Mouse (Mus musculus): Measurements from ENCODE around the gene Rnase1. TPM values are rescaled to one million over a fixed set of nuclear protein-coding genes. Genes with fewer than 3 reads are reported as not detected.
"Not testable (repeated sequence)": the region's sequence is repeated elsewhere in the genome, so short reads cannot be mapped to it uniquely, and the experiment has no call there.

The Rnase1 gene
- polyA plus RNA-seq, 1 experiment from 2014 or later, result not detected

GRCm38 (mm10) chr14:51161976-51162375 lies 15.4 kb upstream of the Rnase1 start, which contains the start of gene Rnase2b:
Rnase2b (plus strand) TSS chr14:51162260.
- H3K4me2 ChIP-seq; H3K9ac ChIP-seq (ENCODE audit: low read depth, low read length); H3K9me3 ChIP-seq (replicated peaks; ENCODE audit: control insufficient read depth, low read length); ATAC-seq (replicated peaks; ENCODE audit: insufficient number of reproducible peaks, low FRiP score, low TSS enrichment); H3K4me3 ChIP-seq (ENCODE audit: low read depth, low read length); H3K27me3 ChIP-seq (ENCODE audit: control insufficient read depth, insufficient read depth, low read length); H3K36me3 ChIP-seq (ENCODE audit: control insufficient read depth, insufficient read depth, low read length); H3K27ac ChIP-seq (ENCODE audit: low read depth, low read length); H3K4me1 ChIP-seq (ENCODE audit: control insufficient read depth, insufficient read depth, low read length): not testable (repeated sequence)
- 76% methylated on average over 3 of the region's 3 CpGs for WGBS (ENCODE audit: insufficient replicate concordance)

GRCm38 (mm10) chr14:51157072-51157471 lies 10.5 kb upstream of the Rnase1 start:
- Histone ChIP-seq H3K36me3 (ENCODE audit: control insufficient read depth, insufficient read depth, low read length) (no peaks in the 10 kb centered on the region), H3K9ac (ENCODE audit: low read depth, low read length) (no peak overlapping the region), H3K9me3 (replicated peaks; ENCODE audit: control insufficient read depth, low read length) (no peaks in the 10 kb centered on the region), H3K27me3 (ENCODE audit: control insufficient read depth, insufficient read depth, low read length) (no peaks in the 10 kb centered on the region), H3K4me2 (no peak overlapping the region), H3K27ac (ENCODE audit: low read depth, low read length) (no peak overlapping the region), H3K4me1 (ENCODE audit: control insufficient read depth, insufficient read depth, low read length) (no peaks in the 10 kb centered on the region), H3K4me3 (ENCODE audit: low read depth, low read length) (no peak overlapping the region)
- ATAC-seq (replicated peaks; ENCODE audit: insufficient number of reproducible peaks, low FRiP score, low TSS enrichment), result no peak
- whole genome bisulfite sequencing (ENCODE audit: insufficient replicate concordance), result 89% methylated on average over 1 of the region's 1 CpGs

GRCm38 (mm10) chr14:51156736-51157068 lies 10.1 kb upstream of the Rnase1 start:
- H3K9ac ChIP-seq (ENCODE audit: low read depth, low read length), result no peak overlapping the region
- H3K4me1 ChIP-seq (ENCODE audit: control insufficient read depth, insufficient read depth, low read length), result no peaks in the 10 kb centered on the region
- H3K9me3 ChIP-seq (replicated peaks; ENCODE audit: control insufficient read depth, low read length), result no peaks in the 10 kb centered on the region
- no peaks in the 10 kb centered on the region for H3K36me3 ChIP-seq (ENCODE audit: control insufficient read depth, insufficient read depth, low read length)
- no peak overlapping the region for H3K4me3 ChIP-seq (ENCODE audit: low read depth, low read length)
- H3K27me3 ChIP-seq (ENCODE audit: control insufficient read depth, insufficient read depth, low read length), result no peaks in the 10 kb centered on the region
- H3K27ac ChIP-seq (ENCODE audit: low read depth, low read length), result no peak overlapping the region
- no peak for ATAC-seq (replicated peaks; ENCODE audit: insufficient number of reproducible peaks, low FRiP score, low TSS enrichment)
- WGBS (ENCODE audit: insufficient replicate concordance), result 81% methylated on average over 4 of the region's 4 CpGs
- H3K4me2 ChIP-seq, result no peak overlapping the region

- no peaks in the 10 kb centered on the region for H3K36me3 ChIP-seq (ENCODE audit: control insufficient read depth, insufficient read depth, low read length)
- no peaks in the 10 kb centered on the region for H3K4me1 ChIP-seq (ENCODE audit: control insufficient read depth, insufficient read depth, low read length)
- H3K4me3 ChIP-seq (ENCODE audit: low read depth, low read length), result no peak overlapping the region
- no peaks in the 10 kb centered on the region for H3K9me3 ChIP-seq (replicated peaks; ENCODE audit: control insufficient read depth, low read length)
- no peak for ATAC-seq (replicated peaks; ENCODE audit: insufficient number of reproducible peaks, low FRiP score, low TSS enrichment)
- 80% methylated on average over 5 of the region's 5 CpGs for WGBS (ENCODE audit: insufficient replicate concordance)
- H3K4me2 ChIP-seq, result no peak overlapping the region
- H3K27me3 ChIP-seq (ENCODE audit: control insufficient read depth, insufficient read depth, low read length), result no peaks in the 10 kb centered on the region
- H3K27ac ChIP-seq (ENCODE audit: low read depth, low read length), result no peak overlapping the region
- no peak overlapping the region for H3K9ac ChIP-seq (ENCODE audit: low read depth, low read length)
These were observed 9.6 kb upstream of the Rnase1 start for GRCm38 (mm10) chr14:51156056-51156735.

GRCm38 (mm10) chr14:51152249-51152870 lies 5.8 kb upstream of the Rnase1 start:
- WGBS (ENCODE audit: insufficient replicate concordance), result 32% methylated on average over 5 of the region's 5 CpGs
- Histone ChIP-seq H3K9ac (ENCODE audit: low read depth, low read length) (no peak overlapping the region), H3K9me3 (replicated peaks; ENCODE audit: control insufficient read depth, low read length) (no peaks in the 10 kb centered on the region), H3K36me3 (ENCODE audit: control insufficient read depth, insufficient read depth, low read length) (no peaks in the 10 kb centered on the region), H3K4me1 (ENCODE audit: control insufficient read depth, insufficient read depth, low read length) (no peaks in the 10 kb centered on the region), H3K4me2 (no peak overlapping the region), H3K27me3 (ENCODE audit: control insufficient read depth, insufficient read depth, low read length) (no peaks in the 10 kb centered on the region), H3K4me3 (ENCODE audit: low read depth, low read length) (no peak overlapping the region), H3K27ac (ENCODE audit: low read depth, low read length) (no peak overlapping the region)
- ATAC-seq (replicated peaks; ENCODE audit: insufficient number of reproducible peaks, low FRiP score, low TSS enrichment), result no peak

- Histone ChIP-seq H3K27ac (ENCODE audit: low read depth, low read length) (no peak overlapping the region), H3K27me3 (ENCODE audit: control insufficient read depth, insufficient read depth, low read length) (no peaks in the 10 kb centered on the region), H3K4me3 (ENCODE audit: low read depth, low read length) (no peak overlapping the region), H3K9ac (ENCODE audit: low read depth, low read length) (no peak overlapping the region), H3K4me1 (ENCODE audit: control insufficient read depth, insufficient read depth, low read length) (no peaks in the 10 kb centered on the region), H3K4me2 (no peak overlapping the region), H3K9me3 (replicated peaks; ENCODE audit: control insufficient read depth, low read length) (no peaks in the 10 kb centered on the region), H3K36me3 (ENCODE audit: control insufficient read depth, insufficient read depth, low read length) (no peaks in the 10 kb centered on the region)
- no peak for ATAC-seq (replicated peaks; ENCODE audit: insufficient number of reproducible peaks, low FRiP score, low TSS enrichment)
- 55% methylated on average over 3 of the region's 3 CpGs for whole genome bisulfite sequencing (ENCODE audit: insufficient replicate concordance)
These were observed 3.7 kb upstream of the Rnase1 start for GRCm38 (mm10) chr14:51150206-51150831.

GRCm38 (mm10) chr14:51149164-51149563 lies 2.6 kb upstream of the Rnase1 start:
- 56% methylated on average over 5 of the region's 5 CpGs for WGBS (ENCODE audit: insufficient replicate concordance)
- ATAC-seq (replicated peaks; ENCODE audit: insufficient number of reproducible peaks, low FRiP score, low TSS enrichment), result no peak
- no peak overlapping the region for H3K4me3 ChIP-seq (ENCODE audit: low read depth, low read length)
- H3K27ac ChIP-seq (ENCODE audit: low read depth, low read length), result no peak overlapping the region
- no peak overlapping the region for H3K4me2 ChIP-seq
- H3K9ac ChIP-seq (ENCODE audit: low read depth, low read length), result no peak overlapping the region
- no peaks in the 10 kb centered on the region for H3K4me1 ChIP-seq (ENCODE audit: control insufficient read depth, insufficient read depth, low read length)
- H3K27me3 ChIP-seq (ENCODE audit: control insufficient read depth, insufficient read depth, low read length), result no peaks in the 10 kb centered on the region
- H3K9me3 ChIP-seq (replicated peaks; ENCODE audit: control insufficient read depth, low read length), result no peaks in the 10 kb centered on the region
- no peaks in the 10 kb centered on the region for H3K36me3 ChIP-seq (ENCODE audit: control insufficient read depth, insufficient read depth, low read length)

GRCm38 (mm10) chr14:51148006-51148405 lies 1.4 kb upstream of the Rnase1 start:
- H3K27me3 ChIP-seq (ENCODE audit: control insufficient read depth, insufficient read depth, low read length), result no peaks in the 10 kb centered on the region
- no peak for ATAC-seq (replicated peaks; ENCODE audit: insufficient number of reproducible peaks, low FRiP score, low TSS enrichment)
- H3K9ac ChIP-seq (ENCODE audit: low read depth, low read length), result no peak overlapping the region
- no peak overlapping the region for H3K27ac ChIP-seq (ENCODE audit: low read depth, low read length)
- no peak overlapping the region for H3K4me3 ChIP-seq (ENCODE audit: low read depth, low read length)
- H3K4me1 ChIP-seq (ENCODE audit: control insufficient read depth, insufficient read depth, low read length), result 0 out of 2 replicates have a peak, but pooled peaks cover 4% of the 10 kb centered on the region
- H3K9me3 ChIP-seq (replicated peaks; ENCODE audit: control insufficient read depth, low read length), result no peaks in the 10 kb centered on the region
- H3K36me3 ChIP-seq (ENCODE audit: control insufficient read depth, insufficient read depth, low read length), result no peaks in the 10 kb centered on the region
- H3K4me2 ChIP-seq, result no peak overlapping the region
- 49% methylated on average over 3 of the region's 3 CpGs for WGBS (ENCODE audit: insufficient replicate concordance)

Data from heart, embryonic 11.5 days (tissue).